Mouse (Mus musculus) liver, embryonic 14.5 days (tissue): ENCODE results near the gene Dcxr. TPM values are rescaled to one million over a fixed set of nuclear protein-coding genes. Genes with fewer than 3 reads are reported as not detected.
A peak's percentile ranks its signal among the peaks of the same experiment; 100 is the strongest.

ENCODE experiments used
- ATAC-seq: fragments of 200-750 bp; cut with Nextera tagmentation; 2 replicates; pipeline ENCODE4 v1.8.0; 2017; ENCODE audit warnings: moderate number of reproducible peaks, mild to moderate bottlenecking, moderate library complexity; ENCODE audit not compliant: insufficient read depth
- DNase-seq, 3 experiments: peaks; one replicate each; pipeline ENCODE4 v3.0.0-alpha.2; 2012 to 2013; ENCODE audit warnings: low read depth in 3 of 3, low spot score in 3 of 3
- H3K27ac ChIP-seq: fragments of 300-500 bp; sonication (generic); 2 replicates; pipeline ENCODE4 v1.5.1; 2014; ENCODE audit warnings: moderate library complexity, mild to moderate bottlenecking, control low read depth, inconsistent platforms
- H3K27me3 ChIP-seq: fragments of 300-500 bp; sonication (generic); 2 replicates; pipeline ENCODE4 v1.6.1; 2014; ENCODE audit warnings: mild to moderate bottlenecking, low read length, moderate library complexity; ENCODE audit not compliant: control insufficient read depth, insufficient read depth
- H3K36me3 ChIP-seq: fragments of 300-500 bp; sonication (generic); replicated peaks from 2 replicates; pipeline ENCODE4 v1.6.1; 2014; ENCODE audit warnings: low read depth; ENCODE audit not compliant: control insufficient read depth, insufficient read depth
- H3K4me1 ChIP-seq, 2 experiments: fragments of 200-500 bp in 1 of 2; fragments of 300-500 bp in 1 of 2; sonication (generic) in 1 of 2; replicated peaks; 2 replicates each; pipeline ENCODE4 v1.6.1; 2012 to 2014; ENCODE audit warnings: antibody characterized with exemption in 1 of 2, inconsistent platforms in 1 of 2, low read length in 1 of 2; ENCODE audit not compliant: control insufficient read depth in 2 of 2, insufficient read depth in 2 of 2
- H3K4me2 ChIP-seq: fragments of 300-500 bp; sonication (generic); 2 replicates; pipeline ENCODE4 v1.6.1; 2014; ENCODE audit warnings: low read depth, mild to moderate bottlenecking, control low read depth, moderate library complexity
- H3K4me3 ChIP-seq, 2 experiments: fragments of 200-500 bp in 1 of 2; fragments of 300-500 bp in 1 of 2; sonication (generic) in 1 of 2; 2 replicates each; pipeline ENCODE4 v1.5.1; 2012 to 2014; ENCODE audit warnings: low read depth in 2 of 2, low read length in 2 of 2, mild to moderate bottlenecking in 2 of 2, control low read depth in 1 of 2, inconsistent platforms in 1 of 2, moderate library complexity in 1 of 2; ENCODE audit not compliant: insufficient read depth in 1 of 2
- H3K9ac ChIP-seq: fragments of 300-500 bp; sonication (generic); replicated peaks from 2 replicates; pipeline ENCODE4 v1.6.1; 2014; ENCODE audit warnings: mild to moderate bottlenecking, control low read depth, moderate library complexity
- H3K9me3 ChIP-seq: fragments of 300-500 bp; sonication (generic); 2 replicates; pipeline ENCODE4 v1.6.1; 2016; ENCODE audit warnings: low read length, mixed read lengths; ENCODE audit not compliant: control insufficient read depth
- CTCF ChIP-seq: IDR thresholded peaks from 2 replicates; pipeline ENCODE4 v1.5.1; 2016; ENCODE audit warnings: antibody characterized with exemption, low read depth, control low read depth
- EP300 ChIP-seq: IDR thresholded peaks from 2 replicates; pipeline ENCODE4 v1.6.1; 2016; ENCODE audit warnings: antibody characterized with exemption, low read depth
- WGBS: fragments of 180-500 bp; shearing (Covaris S2); extraction: QIAGEN DNeasy Blood & Tissue Kit; methylation state at CpG from one replicate; pipeline ENCODE4 v1.1.7; 2014; ENCODE audit not compliant: insufficient replicate concordance; 5-methylcytosine and 5-hydroxymethylcytosine counted together
- polyA plus RNA-seq, 2 experiments: library from polyadenylated mRNA; depleted of rRNA in 1 of 2; stranded (reverse) in 1 of 2; unstranded in 1 of 2; fragments of >200 nt; fragmentation: Nextera tagmentation in 1 of 2; extraction: Ambion mirVana in 1 of 2; gene quantifications; 2 replicates each; pipeline versions ENCODE4 v1.2.1 to v1.2.3; 2012 to 2014

Gene Dcxr
- polyA plus RNA-seq, 2 experiments = 10.4 to 15.1 TPM

- Histone ChIP-seq H3K36me3 (no peaks in the 10 kb centered on the region), H3K4me2 (peak overlapping the region; percentile 43; the same call in 1 of the 2 replicates), H3K27ac (no peak overlapping the region), H3K9me3 (no peaks in the 10 kb centered on the region), H3K4me1 (peaks cover 0 to 6% of the 10 kb centered on the region in 2 experiments; a peak in 2 of 4 replicates), H3K27me3 (no peaks in the 10 kb centered on the region), H3K9ac (no peak overlapping the region), H3K4me3 (no peak overlapping the region)
- no peak for ATAC-seq
- WGBS = 66% methylated on average over 11 of the region's 11 CpGs
- DNase-seq = no peak
- TF ChIP-seq EP300 (no peak), CTCF (no peak)
Observed at GRCm38 (mm10) chr11:120728530-120729240, 1.6 kb upstream of the Dcxr start.

GRCm38 (mm10) chr11:120727564-120727963 lies 483 bp upstream of the Dcxr start:
- H3K9me3 ChIP-seq = no peaks in the 10 kb centered on the region
- H3K4me3 ChIP-seq = no peak overlapping the region
- TF ChIP-seq EP300 (no peak), CTCF (no peak)
- H3K36me3 ChIP-seq = no peaks in the 10 kb centered on the region
- H3K4me2 ChIP-seq = peak overlapping the region; percentile 79
- no peak overlapping the region for H3K27ac ChIP-seq
- H3K27me3 ChIP-seq = peaks cover 3% of the 10 kb centered on the region; the same call in 1 of the 2 replicates
- DNase-seq (no peak), ATAC-seq (no peak)
- no peak overlapping the region; the same call in 1 of the 2 replicates for H3K9ac ChIP-seq
- peaks cover 0 to 6% of the 10 kb centered on the region in 2 experiments; a peak in 2 of 4 replicates for H3K4me1 ChIP-seq
- 45% methylated on average over 12 of the region's 12 CpGs for WGBS

DNA sequence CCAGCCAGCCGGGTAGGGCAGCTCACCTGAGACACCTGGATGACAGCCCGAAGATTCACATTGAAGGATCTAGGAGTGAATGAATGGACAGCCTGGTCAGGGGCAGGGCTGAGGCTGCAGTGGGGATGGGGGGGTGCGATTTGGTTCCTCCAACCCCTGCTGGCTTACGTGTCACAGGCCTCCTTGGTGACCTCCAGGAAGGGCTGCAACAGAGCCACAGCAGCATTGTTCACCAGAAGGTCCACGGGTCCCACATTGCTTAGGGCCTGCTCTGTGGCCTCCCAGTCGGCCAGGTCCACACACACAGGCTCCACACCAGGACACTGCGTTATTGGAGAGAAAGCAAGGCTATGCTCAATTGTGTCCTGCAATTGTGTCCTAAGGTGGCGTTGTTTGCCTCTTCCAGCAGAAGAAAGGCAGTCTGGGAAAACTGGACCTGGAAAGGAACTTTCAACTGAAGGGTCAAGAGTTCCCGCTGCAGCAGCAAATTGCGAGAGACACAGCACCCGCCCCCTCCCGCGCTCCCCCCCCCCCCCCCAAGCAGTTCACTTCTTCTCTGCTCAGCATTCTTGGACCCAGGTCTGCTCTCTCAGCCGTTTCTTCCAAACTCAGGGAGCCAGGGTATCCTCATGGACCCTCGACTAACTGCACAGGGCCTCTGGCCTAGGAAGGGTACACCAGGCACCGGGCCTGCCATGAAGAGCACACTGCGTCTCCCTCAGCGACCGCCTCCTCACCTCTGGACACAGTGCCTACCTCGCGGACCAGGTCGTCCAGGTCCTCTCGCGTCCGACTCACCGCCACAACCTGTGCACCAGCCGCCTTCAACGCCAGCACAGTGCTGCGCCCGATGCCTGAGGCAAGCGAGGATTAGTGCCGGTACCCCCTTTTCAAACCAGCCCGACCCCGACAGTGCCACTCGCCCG lies 575 bp downstream of the Dcxr start:
- Histone ChIP-seq H3K4me1 (peaks cover 0 to 6% of the 10 kb centered on the region in 2 experiments; a peak in 3 of 4 replicates), H3K4me2 (peak overlapping the region; percentile 79), H3K36me3 (no peaks in the 10 kb centered on the region), H3K9me3 (no peaks in the 10 kb centered on the region), H3K4me3 (peak overlapping the region; percentile 46 to 62), H3K27ac (no peak overlapping the region), H3K27me3 (peaks cover 13% of the 10 kb centered on the region), H3K9ac (peak overlapping the region; percentile 49)
- DNase-seq = no peak
- peak; percentile 56 for ATAC-seq
- no peak for TF ChIP-seq EP300
- no peak for TF ChIP-seq CTCF
- 23% methylated on average over 36 of the region's 36 CpGs for WGBS

GRCm38 (mm10) chr11:120723509-120723908 lies 3.6 kb downstream of the Dcxr start:
- Histone ChIP-seq H3K4me2 (no peak overlapping the region), H3K9ac (no peak overlapping the region), H3K4me3 (no peak overlapping the region), H3K4me1 (peaks cover 0 to 4% of the 10 kb centered on the region in 2 experiments; a peak in 1 of 4 replicates), H3K27me3 (peaks cover 24% of the 10 kb centered on the region), H3K27ac (no peak overlapping the region), H3K36me3 (no peaks in the 10 kb centered on the region; the same call in 1 of the 2 replicates), H3K9me3 (no peaks in the 10 kb centered on the region)
- no peak for ATAC-seq
- TF ChIP-seq EP300 (no peak), CTCF (no peak)
- WGBS = 75% methylated on average over 7 of the region's 7 CpGs
- DNase-seq = no peak
